Mouse (Mus musculus) embryonic facial prominence, embryonic 14.5 days (tissue): ENCODE data around the gene Jam3. TPM values are rescaled to one million over a fixed set of nuclear protein-coding genes. Genes with fewer than 3 reads are reported as not detected.
"Not testable (repeated sequence)": the region's sequence is repeated elsewhere in the genome, so short reads cannot be mapped to it uniquely, and the experiment has no call there.

Experiments used
- ATAC-seq: fragments of 200-750 bp; cut with Nextera tagmentation; 2 replicates; pipeline ENCODE4 v1.8.0; 2017; ENCODE audit warnings: low read depth, moderate number of reproducible peaks, moderate TSS enrichment
- DNase-seq: peaks from one replicate; pipeline ENCODE4 v3.0.0-alpha.2; 2015; ENCODE audit warnings: low spot score
- H3K27ac ChIP-seq: fragments of 300-500 bp; sonication (generic); replicated peaks from 2 replicates; pipeline ENCODE4 v1.5.1; 2014; ENCODE audit warnings: low read depth, mild to moderate bottlenecking, low read length, moderate library complexity
- H3K27me3 ChIP-seq: fragments of 300-500 bp; sonication (generic); replicated peaks from 2 replicates; pipeline ENCODE4 v1.6.1; 2014; ENCODE audit warnings: low read length; ENCODE audit not compliant: control insufficient read depth, insufficient read depth
- H3K36me3 ChIP-seq: fragments of 300-500 bp; sonication (generic); 2 replicates; pipeline ENCODE4 v1.6.1; 2014; ENCODE audit warnings: low read length, mixed read lengths; ENCODE audit not compliant: control insufficient read depth, insufficient read depth
- H3K4me1 ChIP-seq: fragments of 300-500 bp; sonication (generic); 2 replicates; pipeline ENCODE4 v1.6.1; 2014; ENCODE audit warnings: antibody characterized with exemption, low read length; ENCODE audit not compliant: control insufficient read depth, insufficient read depth
- H3K4me2 ChIP-seq: fragments of 300-500 bp; sonication (generic); 2 replicates; pipeline ENCODE4 v1.6.1; 2014; ENCODE audit warnings: low read depth, mild to moderate bottlenecking, low read length, moderate library complexity, mixed read lengths
- H3K4me3 ChIP-seq: fragments of 300-500 bp; sonication (generic); 2 replicates; pipeline ENCODE4 v1.5.1; 2014; ENCODE audit warnings: low read depth, mild to moderate bottlenecking, low read length
- H3K9ac ChIP-seq: fragments of 300-500 bp; sonication (generic); 2 replicates; pipeline ENCODE4 v1.6.1; 2014; ENCODE audit warnings: low read depth, mild to moderate bottlenecking, low read length, moderate library complexity, mixed read lengths
- H3K9me3 ChIP-seq: fragments of 300-500 bp; sonication (generic); 2 replicates; pipeline ENCODE4 v1.6.1; 2016; ENCODE audit warnings: low read length; ENCODE audit not compliant: control insufficient read depth
- WGBS: fragments of 180-500 bp; shearing (Covaris S2); extraction: QIAGEN DNeasy Blood & Tissue Kit; methylation state at CpG from one replicate; pipeline ENCODE4 v1.1.7; 2014; 5-methylcytosine and 5-hydroxymethylcytosine counted together
- polyA plus RNA-seq: library from polyadenylated mRNA; unstranded; fragments of >200 nt; fragmentation: Nextera tagmentation; extraction: Ambion mirVana; gene quantifications from 2 replicates; pipeline ENCODE4 v1.2.1, GENCODE M21; 2014

The Jam3 gene
- polyA plus RNA-seq, 1 experiment from 2014 or later: 121 TPM

DNA sequence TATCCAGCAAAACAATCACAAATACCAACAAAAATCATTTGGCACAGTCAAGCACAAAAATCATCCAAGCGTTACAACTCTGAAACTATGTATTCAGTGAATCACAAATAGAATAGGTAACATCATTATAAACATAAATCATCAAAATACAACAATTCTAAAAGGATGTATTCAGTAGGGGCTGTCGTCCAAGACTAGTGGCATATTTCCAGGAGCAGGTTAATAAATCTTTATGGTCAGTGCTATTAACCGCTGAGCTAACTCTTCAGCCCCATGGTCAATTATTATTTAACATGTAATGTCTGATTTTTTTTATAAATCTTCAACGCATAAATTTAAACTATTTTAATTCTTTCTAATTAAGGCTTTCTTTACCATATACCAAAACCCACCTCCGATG lies 8.4 kb upstream of the Jam3 start:
- H3K27ac ChIP-seq, H3K36me3 ChIP-seq, H3K4me1 ChIP-seq, H3K9me3 ChIP-seq, ATAC-seq, H3K4me2 ChIP-seq, H3K27me3 ChIP-seq, H3K9ac ChIP-seq, H3K4me3 ChIP-seq, DNase-seq: not testable (repeated sequence)
- WGBS: 88% methylated on average over 5 of the region's 5 CpGs

DNA sequence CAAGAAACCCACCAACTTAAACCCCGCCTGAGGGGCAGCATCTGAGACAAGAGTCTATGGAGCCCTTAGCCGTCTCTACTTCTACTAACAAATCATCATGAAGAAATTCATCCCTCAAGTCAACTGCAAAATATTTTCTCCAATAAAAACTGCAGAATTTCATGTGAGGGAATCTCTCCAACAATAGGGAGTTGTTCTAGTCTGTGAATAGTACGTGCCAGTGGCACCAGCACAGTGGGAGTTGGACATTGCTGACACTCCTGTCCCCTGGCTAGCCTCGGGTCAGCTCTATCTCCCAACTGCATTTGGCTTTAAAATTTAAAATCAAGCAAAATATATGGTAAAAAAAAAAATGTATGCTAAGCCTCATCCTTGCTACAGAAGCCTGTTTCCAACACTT lies 1.4 kb downstream of the Jam3 start:
- Histone ChIP-seq H3K36me3 (no peaks in the 10 kb centered on the region), H3K27me3 (no peaks in the 10 kb centered on the region), H3K4me3 (peak overlapping the region; percentile 79), H3K9ac (peak overlapping the region; percentile 87), H3K4me2 (peak overlapping the region; percentile 64), H3K27ac (no peak overlapping the region), H3K9me3 (no peaks in the 10 kb centered on the region), H3K4me1 (peaks cover 13% of the 10 kb centered on the region)
- ATAC-seq (no peak), DNase-seq (no peak)
- 56% methylated on average over 4 of the region's 4 CpGs for WGBS

DNA sequence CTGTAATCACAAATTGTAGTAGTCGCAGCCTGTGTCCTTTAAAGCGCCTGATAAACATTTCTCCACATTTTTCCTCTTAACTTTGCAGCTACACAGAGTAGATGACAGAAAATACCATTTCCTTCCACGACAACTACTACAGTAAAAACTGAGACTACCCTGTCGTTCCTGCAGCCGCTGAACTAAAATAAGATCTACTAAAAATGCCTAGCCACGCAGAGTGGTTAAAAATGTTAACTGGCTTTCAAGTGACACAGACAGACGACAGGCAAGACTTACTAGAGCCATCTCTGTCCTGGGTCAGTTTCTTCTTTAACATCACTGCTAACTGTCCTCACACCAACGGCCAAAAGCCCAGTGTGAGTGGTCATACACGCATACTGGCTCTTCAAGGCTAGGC lies 5.4 kb downstream of the Jam3 start:
- Histone ChIP-seq H3K9me3 (no peaks in the 10 kb centered on the region), H3K27me3 (no peaks in the 10 kb centered on the region), H3K4me1 (peaks cover 18% of the 10 kb centered on the region), H3K9ac (no peak overlapping the region), H3K4me3 (no peak overlapping the region), H3K36me3 (0 out of 2 replicates have a peak, but pooled peaks cover 14% of the 10 kb centered on the region), H3K27ac (0 out of 2 replicates have a peak overlapping the region, but pooled peaks have one; percentile 33), H3K4me2 (no peak overlapping the region)
- no peak for ATAC-seq
- DNase-seq: no peak
- 51% methylated on average over 9 of the region's 9 CpGs for WGBS

DNA sequence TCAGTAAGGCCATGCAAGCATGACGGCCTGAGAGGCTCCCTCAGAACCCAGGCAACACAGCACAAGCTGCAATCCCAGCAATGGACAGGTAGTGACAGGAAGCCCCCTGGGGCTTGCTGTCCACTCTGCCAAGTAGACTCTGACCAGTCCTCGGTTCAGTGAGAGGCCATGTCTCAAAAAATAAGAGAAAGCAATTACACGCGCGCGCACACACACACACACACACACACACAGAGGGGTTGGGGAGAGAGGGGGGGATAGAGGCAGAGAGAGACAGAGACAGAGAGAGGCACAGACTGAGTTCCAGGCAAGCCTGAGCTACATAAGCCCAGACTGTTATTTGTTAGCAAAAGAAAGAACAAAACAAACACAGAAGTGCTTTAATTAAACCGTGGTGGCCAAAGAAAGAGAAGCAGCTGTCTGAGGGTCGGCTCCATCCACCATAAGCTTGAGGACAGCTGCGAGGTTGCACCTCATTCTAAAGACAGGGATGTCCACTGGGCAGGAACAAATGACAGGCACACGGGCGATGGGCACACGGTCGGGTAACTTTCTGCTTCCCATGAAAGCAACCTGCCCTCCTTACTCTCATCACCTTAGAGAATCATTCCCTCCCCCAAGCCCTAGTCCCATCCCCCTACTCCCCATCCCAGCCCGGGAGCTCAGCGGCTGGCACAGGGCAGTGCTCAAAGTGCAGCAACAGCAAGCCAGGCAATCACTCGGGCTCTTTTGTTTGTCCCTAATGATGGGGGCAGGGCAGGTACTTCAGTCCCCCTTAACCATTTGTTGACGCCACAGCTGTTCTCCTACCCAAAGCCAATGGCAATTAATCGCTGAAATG lies 6.4 kb downstream of the Jam3 start:
- Histone ChIP-seq H3K9me3 (no peaks in the 10 kb centered on the region), H3K4me1 (peaks cover 14% of the 10 kb centered on the region), H3K4me3 (no peak overlapping the region), H3K36me3 (0 out of 2 replicates have a peak, but pooled peaks cover 14% of the 10 kb centered on the region), H3K27me3 (no peaks in the 10 kb centered on the region), H3K4me2 (peak overlapping the region; percentile 15; the same call in 1 of the 2 replicates), H3K27ac (0 out of 2 replicates have a peak overlapping the region, but pooled peaks have one; percentile 21), H3K9ac (no peak overlapping the region)
- peak; percentile 82 for DNase-seq
- WGBS: 30% methylated on average over 17 of the region's 18 CpGs
- ATAC-seq: peak; percentile 51

DNA sequence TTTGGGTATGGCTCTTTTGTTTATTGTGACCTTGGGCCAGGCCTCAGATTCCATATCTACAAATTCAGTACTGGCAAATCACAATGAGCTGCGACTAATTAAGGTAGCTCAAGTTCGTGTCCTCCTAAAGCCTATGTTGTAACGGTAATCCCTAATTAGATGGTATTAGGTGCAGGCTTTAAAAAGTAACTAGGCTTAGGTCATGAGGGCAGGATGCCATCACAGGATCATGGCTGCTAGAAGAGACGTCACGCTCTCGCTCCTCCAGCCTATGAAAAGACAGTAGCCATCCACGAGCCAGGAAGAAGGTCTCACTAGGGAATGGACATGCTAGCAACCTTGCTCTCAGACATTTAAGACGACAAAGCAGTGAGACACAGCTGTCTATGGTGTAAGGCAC lies 7.3 kb downstream of the Jam3 start:
- H3K4me1 ChIP-seq: peaks cover 14% of the 10 kb centered on the region
- H3K9ac ChIP-seq: no peak overlapping the region
- H3K4me3 ChIP-seq: no peak overlapping the region
- 75% methylated on average over 8 of the region's 8 CpGs for WGBS
- H3K36me3 ChIP-seq: 0 out of 2 replicates have a peak, but pooled peaks cover 14% of the 10 kb centered on the region
- ATAC-seq (no peak), DNase-seq (no peak)
- H3K9me3 ChIP-seq: no peaks in the 10 kb centered on the region
- H3K27me3 ChIP-seq: no peaks in the 10 kb centered on the region
- no peak overlapping the region for H3K27ac ChIP-seq
- no peak overlapping the region for H3K4me2 ChIP-seq

DNA sequence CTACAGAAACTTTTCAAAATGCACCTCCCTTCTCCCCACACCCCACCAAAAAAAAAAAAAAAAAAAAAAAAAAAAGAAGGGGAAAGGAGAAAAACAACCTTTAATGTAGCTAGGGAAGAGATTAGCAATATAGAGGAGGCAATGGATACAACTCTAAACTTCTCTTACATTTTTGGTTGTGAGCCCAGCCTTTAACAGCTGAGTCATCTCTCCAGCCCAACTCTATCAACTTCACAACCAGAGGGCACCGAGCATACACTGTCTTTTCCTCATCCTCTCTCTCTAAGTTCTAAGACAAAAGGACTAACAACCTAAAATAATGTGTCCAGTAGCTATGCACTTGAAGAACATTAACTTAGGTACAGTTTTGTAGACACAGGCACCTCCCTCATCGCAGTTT lies 8.4 kb downstream of the Jam3 start:
- 89% methylated on average over 2 of the region's 2 CpGs for WGBS
- Histone ChIP-seq H3K9ac (no peak overlapping the region), H3K4me1 (peaks cover 14% of the 10 kb centered on the region), H3K27ac (no peak overlapping the region), H3K4me3 (no peak overlapping the region), H3K4me2 (no peak overlapping the region), H3K36me3 (peaks cover 22% of the 10 kb centered on the region; the same call in 1 of the 2 replicates), H3K9me3 (no peaks in the 10 kb centered on the region), H3K27me3 (no peaks in the 10 kb centered on the region)
- DNase-seq (no peak), ATAC-seq (no peak)

DNA sequence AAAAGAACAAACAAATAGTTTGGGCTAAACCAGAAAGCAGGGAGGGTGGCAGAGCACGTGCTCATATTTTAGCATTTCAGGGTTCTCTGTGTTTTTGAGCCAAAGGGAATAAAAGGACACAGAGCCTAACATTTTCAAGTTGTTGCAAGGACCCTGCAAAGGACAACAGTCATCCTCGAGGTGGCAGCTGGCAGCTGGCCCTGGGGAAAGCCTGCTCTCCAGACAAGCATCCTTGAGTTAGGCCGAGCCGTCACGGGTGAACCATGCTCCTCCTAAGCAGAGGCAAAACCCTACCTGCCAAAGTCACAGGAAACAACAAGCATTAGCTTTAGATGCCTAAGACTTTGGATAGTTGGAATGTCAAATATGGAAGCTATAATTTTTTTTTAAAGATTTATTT lies 10.2 kb downstream of the Jam3 start:
- Histone ChIP-seq H3K4me3 (no peak overlapping the region), H3K4me1 (peaks cover 12% of the 10 kb centered on the region), H3K27me3 (no peaks in the 10 kb centered on the region), H3K36me3 (peaks cover 28% of the 10 kb centered on the region; the same call in 1 of the 2 replicates), H3K9me3 (no peaks in the 10 kb centered on the region), H3K4me2 (no peak overlapping the region), H3K27ac (no peak overlapping the region), H3K9ac (no peak overlapping the region)
- ATAC-seq: no peak
- WGBS: 81% methylated on average over 5 of the region's 5 CpGs
- DNase-seq: no peak

DNA sequence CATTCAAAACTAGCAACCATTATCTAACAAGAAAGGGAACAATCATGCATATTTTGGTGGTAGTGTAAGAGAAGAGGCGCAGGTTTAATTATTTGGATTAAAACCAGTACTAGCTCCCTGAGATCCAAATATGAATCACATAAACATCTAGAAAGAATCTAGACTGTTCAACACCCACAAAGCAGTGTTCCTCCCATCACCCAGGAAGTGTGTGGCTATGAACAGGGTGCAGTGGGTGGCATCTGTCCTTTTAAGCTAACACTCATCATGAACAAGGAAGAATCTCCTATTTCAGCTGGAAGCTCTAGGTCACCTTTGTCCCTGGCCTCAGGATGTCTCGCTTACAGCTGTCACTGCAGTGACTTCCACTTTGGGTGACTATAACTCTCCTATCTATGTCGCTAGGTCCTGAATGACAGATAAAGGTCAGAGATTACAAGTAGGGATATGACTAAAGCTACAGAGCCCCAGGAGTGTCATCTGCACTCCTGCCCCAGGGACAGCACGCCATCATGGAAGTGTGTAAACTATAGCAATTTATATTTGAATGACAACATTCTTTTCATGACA lies 10.9 kb downstream of the Jam3 start:
- Histone ChIP-seq H3K9me3 (no peaks in the 10 kb centered on the region), H3K27ac (no peak overlapping the region), H3K9ac (no peak overlapping the region), H3K4me1 (peaks cover 10% of the 10 kb centered on the region), H3K27me3 (no peaks in the 10 kb centered on the region), H3K4me3 (no peak overlapping the region), H3K36me3 (peaks cover 28% of the 10 kb centered on the region; the same call in 1 of the 2 replicates), H3K4me2 (no peak overlapping the region)
- ATAC-seq (no peak), DNase-seq (no peak)
- 81% methylated on average over 4 of the region's 4 CpGs for WGBS
